In the genomic region with DNA sequence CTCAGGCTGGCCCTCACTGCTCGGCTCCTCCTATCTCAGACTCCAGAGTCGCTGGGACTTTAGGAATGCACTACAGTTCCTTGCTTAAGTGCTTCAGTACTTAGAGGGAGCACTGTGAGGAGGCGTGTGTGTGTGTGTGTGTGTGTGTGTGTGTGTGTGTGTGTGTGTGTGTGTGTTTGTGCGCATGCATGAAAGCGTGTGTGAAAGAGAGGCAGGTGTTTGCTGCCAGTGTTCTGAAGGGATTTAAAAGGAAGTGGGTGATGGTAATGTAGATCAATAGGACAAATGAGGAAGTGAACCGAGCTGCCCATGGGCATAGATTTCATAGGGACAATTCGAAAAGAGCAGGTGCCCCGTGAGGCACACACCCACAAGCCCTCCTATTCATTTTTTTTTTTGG, we compare ENCODE assay signal across 21 mouse cellular contexts. TPM values are rescaled to one million over a fixed set of nuclear protein-coding genes. Genes with fewer than 3 reads are reported as not detected.
DNase-seq lines count a peak whose midpoint lies in the region; ATAC-seq and TF ChIP-seq lines count a peak whose summit lies in the region.
"Had no signal": no experiment of that assay in that cellular context is flagged by ENCODE, and none has a peak within 500 bp of the region (broad histone marks: within the 10 kb centered on the region; RNA-seq: fewer than 3 reads in every experiment).

No protein-coding gene starts in this region.

- H3K4me2 ChIP-seq in intestine, postnatal 0 days (replicated peaks; ENCODE audit: low read depth) = no peak overlapping the region
- H3K4me2 ChIP-seq in intestine, embryonic 15.5 days (replicated peaks) = no peak overlapping the region
- H3K4me2 ChIP-seq: forebrain, embryonic 13.5 days; hindbrain, embryonic 15.5 days; limb, embryonic 13.5 days; midbrain, embryonic 13.5 days had no signal

- no peaks in the 10 kb centered on the region for H3K36me3 ChIP-seq in intestine, postnatal 0 days (ENCODE audit: control insufficient read depth, insufficient read depth)
- no peaks in the 10 kb centered on the region for H3K36me3 ChIP-seq in intestine, embryonic 15.5 days
- H3K36me3 ChIP-seq in kidney, adult 2 months (ENCODE audit: control insufficient read depth, insufficient read depth, low read length) = no peaks in the 10 kb centered on the region
- H3K36me3 ChIP-seq: hindbrain, embryonic 15.5 days; limb, embryonic 13.5 days; midbrain, embryonic 13.5 days had no signal

- peak; percentile 28 for DNase-seq in T-cell, adult 2 months (ENCODE audit: low spot score)
- DNase-seq in thymus, postnatal 25 days = peak; percentile 43
- DNase-seq in testis, postnatal 10 days (ENCODE audit: low spot score) = no peak
- no peak for DNase-seq in kidney, adult 2 months
- DNase-seq in cerebellum, adult 9-11 months = no peak
- DNase-seq: adrenal gland, adult 8-10 months; cerebellum, postnatal 36 days; gastrocnemius, postnatal 14 days; heart, adult 2 months; heart, postnatal 36 days had no signal

- TF ChIP-seq POLR2A in kidney, adult 2 months (IDR thresholded peaks at IDR 0.05; ENCODE audit: low read depth, low read length) = no peak

- no peak overlapping the region for H3K9ac ChIP-seq in intestine, postnatal 0 days (ENCODE audit: low read depth, low read length)
- no peak overlapping the region for H3K9ac ChIP-seq in intestine, embryonic 15.5 days
- H3K9ac ChIP-seq: forebrain, embryonic 13.5 days; hindbrain, embryonic 15.5 days; limb, embryonic 13.5 days; liver, embryonic 14.5 days; midbrain, embryonic 13.5 days had no signal

- WGBS in intestine, postnatal 0 days = 44% methylated on average over 8 of the region's 8 CpGs
- WGBS in intestine, embryonic 15.5 days = 69% methylated on average over 8 of the region's 8 CpGs
- WGBS in kidney, adult 2 months = 67% methylated on average over 8 of the region's 8 CpGs

- 0 out of 2 replicates have a peak overlapping the region, but pooled peaks have one; percentile 15 for H3K27ac ChIP-seq in intestine, postnatal 0 days (ENCODE audit: low read depth, low read length)
- no peak overlapping the region for H3K27ac ChIP-seq in intestine, embryonic 15.5 days
- no peak overlapping the region for H3K27ac ChIP-seq in kidney, adult 2 months (ENCODE audit: insufficient read depth, low read depth, low read length)
- H3K27ac ChIP-seq: forebrain, embryonic 13.5 days; heart, adult 2 months; hindbrain, embryonic 15.5 days; liver, embryonic 14.5 days; midbrain, embryonic 13.5 days had no signal

- H3K4me3 ChIP-seq in intestine, postnatal 0 days (ENCODE audit: low read depth, low read length) = no peak overlapping the region
- no peak overlapping the region for H3K4me3 ChIP-seq in intestine, embryonic 15.5 days (replicated peaks)
- H3K4me3 ChIP-seq in kidney, adult 2 months (ENCODE audit: insufficient read depth, low read depth, low read length) = no peak overlapping the region
- H3K4me3 ChIP-seq: forebrain, embryonic 13.5 days; heart, adult 2 months; hindbrain, embryonic 15.5 days; limb, embryonic 13.5 days; midbrain, embryonic 13.5 days; myocyte had no signal

- no peaks in the 10 kb centered on the region for H3K9me3 ChIP-seq in intestine, postnatal 0 days (ENCODE audit: control insufficient read depth)
- no peaks in the 10 kb centered on the region for H3K9me3 ChIP-seq in intestine, embryonic 15.5 days
- H3K9me3 ChIP-seq: forebrain, embryonic 13.5 days; hindbrain, embryonic 15.5 days; limb, embryonic 13.5 days; midbrain, embryonic 13.5 days had no signal

- 0 out of 2 replicates have a peak, but pooled peaks have one; percentile 8 for ATAC-seq in intestine, postnatal 0 days
- no peak for ATAC-seq in intestine, embryonic 15.5 days
- ATAC-seq in monocyte, adult 5-6 weeks (replicated peaks; ENCODE audit: insufficient number of reproducible peaks, low FRiP score, low TSS enrichment, poor library complexity, severe bottlenecking) = 0 out of 2 replicates have a peak, but pooled peaks have one; percentile 14
- ATAC-seq: forebrain, embryonic 13.5 days; intestine, embryonic 16.5 days; midbrain, embryonic 13.5 days had no signal

- H3K27me3 ChIP-seq in intestine, postnatal 0 days (replicated peaks; ENCODE audit: control insufficient read depth, insufficient read depth, low read length) = no peaks in the 10 kb centered on the region
- H3K27me3 ChIP-seq in intestine, embryonic 15.5 days (replicated peaks) = no peaks in the 10 kb centered on the region
- H3K27me3 ChIP-seq in kidney, adult 2 months (replicated peaks; ENCODE audit: control insufficient read depth, insufficient read depth, low read length) = no peaks in the 10 kb centered on the region
- H3K27me3 ChIP-seq: forebrain, embryonic 13.5 days; hindbrain, embryonic 15.5 days; limb, embryonic 13.5 days; midbrain, embryonic 13.5 days had no signal

- 0 out of 2 replicates have a peak, but pooled peaks cover 4% of the 10 kb centered on the region for H3K4me1 ChIP-seq in intestine, postnatal 0 days (replicated peaks; ENCODE audit: control insufficient read depth, insufficient read depth, low read length)
- H3K4me1 ChIP-seq in intestine, embryonic 15.5 days (replicated peaks) = peaks cover 8% of the 10 kb centered on the region
- no peaks in the 10 kb centered on the region for H3K4me1 ChIP-seq in kidney, adult 2 months (ENCODE audit: control insufficient read depth, insufficient read depth, low read length)

- TF ChIP-seq CTCF in intestine, postnatal 0 days (IDR thresholded peaks at IDR 0.05; ENCODE audit: low read depth) = no peak
- TF ChIP-seq CTCF in kidney, adult 2 months (conservative IDR thresholded peaks at IDR 0.05; ENCODE audit: insufficient read depth, insufficient read length, low read depth, low read length) = no peak

RNA-seq across cellular contexts. Expression of gene Lpar5, which starts 6.1 kb away (rescaled TPM):
- 9.2 and 9.9 TPM in 2 replicates for polyA plus RNA-seq in intestine, postnatal 0 days (2015; fragmentation: Nextera tagmentation; extraction: Ambion mirVana)
- polyA plus RNA-seq in intestine, embryonic 15.5 days (2015; fragmentation: Nextera tagmentation; extraction: Ambion mirVana) = 5.8 and 6.1 TPM in 2 replicates
- 3.1 to 8.7 TPM (median 3.6 TPM) in 3 replicates for total RNA-seq in monocyte, adult 5-6 weeks (2017)
- polyA plus RNA-seq in kidney, adult 2 months (2012; rRNA removed) = 2.9 and 3.5 TPM in 2 replicates
- polyA plus RNA-seq: heart, embryonic 14.5 days; myocyte had no signal

RNA-seq across cellular contexts. Expression of gene Chd4, which starts 22.0 kb away (rescaled TPM):
- polyA plus RNA-seq in intestine, postnatal 0 days (2015; fragmentation: Nextera tagmentation; extraction: Ambion mirVana) = 30.7 and 34.2 TPM in 2 replicates
- polyA plus RNA-seq in intestine, embryonic 15.5 days (2015; fragmentation: Nextera tagmentation; extraction: Ambion mirVana) = 62.3 and 62.6 TPM in 2 replicates
- 275 to 395 TPM (median 283 TPM) in 3 replicates for total RNA-seq in monocyte, adult 5-6 weeks (2017)
- 43.6 and 57.7 TPM in 2 replicates for polyA plus RNA-seq in kidney, adult 2 months (2012; rRNA removed)

RNA-seq across cellular contexts. Expression of gene Acrbp, which starts 24.3 kb away (rescaled TPM):
- polyA plus RNA-seq in intestine, postnatal 0 days (2015; fragmentation: Nextera tagmentation; extraction: Ambion mirVana) = 3.1 and 4.1 TPM in 2 replicates
- 8.5 and 9.3 TPM in 2 replicates for polyA plus RNA-seq in intestine, embryonic 15.5 days (2015; fragmentation: Nextera tagmentation; extraction: Ambion mirVana)
- total RNA-seq in monocyte, adult 5-6 weeks (2017) = 5.5 to 20.2 TPM (median 8.3 TPM) in 3 replicates
- polyA plus RNA-seq in kidney, adult 2 months (2012; rRNA removed) = 14.3 and 18.9 TPM in 2 replicates

RNA-seq across cellular contexts. Expression of gene Ing4, which starts 34.3 kb away (rescaled TPM):
- 65.4 and 70.1 TPM in 2 replicates for polyA plus RNA-seq in intestine, postnatal 0 days (2015; fragmentation: Nextera tagmentation; extraction: Ambion mirVana)
- polyA plus RNA-seq in intestine, embryonic 15.5 days (2015; fragmentation: Nextera tagmentation; extraction: Ambion mirVana) = 96.2 and 103 TPM in 2 replicates
- total RNA-seq in monocyte, adult 5-6 weeks (2017) = 118 to 132 TPM (median 119 TPM) in 3 replicates
- 39.1 and 39.2 TPM in 2 replicates for polyA plus RNA-seq in kidney, adult 2 months (2012; rRNA removed)

RNA-seq across cellular contexts. Expression of gene Nop2, which starts 57.9 kb away (rescaled TPM):
- polyA plus RNA-seq in intestine, postnatal 0 days (2015; fragmentation: Nextera tagmentation; extraction: Ambion mirVana) = 21.9 and 22.6 TPM in 2 replicates
- polyA plus RNA-seq in intestine, embryonic 15.5 days (2015; fragmentation: Nextera tagmentation; extraction: Ambion mirVana) = 68.1 and 70.3 TPM in 2 replicates
- total RNA-seq in monocyte, adult 5-6 weeks (2017) = 15.9 to 23.8 TPM (median 23.2 TPM) in 3 replicates
- polyA plus RNA-seq in kidney, adult 2 months (2012; rRNA removed) = 15.5 and 16.5 TPM in 2 replicates

Comparison
In these comparisons a context has a peak if more than half of its experiments do, and no peak if none do; other contexts are left out.
1. DNase-seq: peak in T-cell, adult 2 months (single experiment) and thymus, postnatal 25 days (single experiment); none in testis, postnatal 10 days (single experiment), kidney, adult 2 months (single experiment) and cerebellum, adult 9-11 months (single experiment).